Mouse (Mus musculus): ENCODE results near the gene Selplg. TPM values are rescaled to one million over a fixed set of nuclear protein-coding genes. Genes with fewer than 3 reads are reported as not detected.

The Selplg gene
- polyA plus RNA-seq, 2 experiments: 4.0 to 5.4 TPM

GRCm38 (mm10) chr5:113847636-113848035 is 15.2 kb upstream of the Selplg start:
- Histone ChIP-seq H3K4me2 (replicated peaks; ENCODE audit: low read depth, low read length, severe bottlenecking) (no peak overlapping the region), H3K9me3 (ENCODE audit: control insufficient read depth, low read length) (no peaks in the 10 kb centered on the region), H3K9ac (ENCODE audit: low read depth, low read length, severe bottlenecking) (no peak overlapping the region), H3K4me3 (replicated peaks; ENCODE audit: low read length) (no peak overlapping the region), H3K27ac (replicated peaks; ENCODE audit: low read depth, low read length) (no peak overlapping the region), H3K4me1 (ENCODE audit: control insufficient read depth, insufficient read depth, low read length) (no peaks in the 10 kb centered on the region), H3K36me3 (ENCODE audit: control insufficient read depth, insufficient read depth, low read length) (peaks cover 82% of the 10 kb centered on the region), H3K27me3 (ENCODE audit: control insufficient read depth, insufficient read depth, low read length) (no peaks in the 10 kb centered on the region)
- WGBS: 91% methylated on average over 9 of the region's 9 CpGs
- TF ChIP-seq POLR2A (IDR thresholded peaks at IDR 0.05; ENCODE audit: borderline replicate concordance, extremely low read depth, insufficient read depth, insufficient read length): no peak
- ATAC-seq (ENCODE audit: low FRiP score, low read depth): no peak
- DNase-seq (ENCODE audit: low spot score): no peak

GRCm38 (mm10) chr5:113846656-113847055 is 14.2 kb upstream of the Selplg start:
- no peak overlapping the region for H3K27ac ChIP-seq (replicated peaks; ENCODE audit: low read depth, low read length)
- peaks cover 80% of the 10 kb centered on the region for H3K36me3 ChIP-seq (ENCODE audit: control insufficient read depth, insufficient read depth, low read length)
- no peaks in the 10 kb centered on the region for H3K9me3 ChIP-seq (ENCODE audit: control insufficient read depth, low read length)
- ATAC-seq (ENCODE audit: low FRiP score, low read depth): no peak
- H3K4me2 ChIP-seq (replicated peaks; ENCODE audit: low read depth, low read length, severe bottlenecking): no peak overlapping the region
- H3K4me1 ChIP-seq (ENCODE audit: control insufficient read depth, insufficient read depth, low read length): no peaks in the 10 kb centered on the region
- H3K9ac ChIP-seq (ENCODE audit: low read depth, low read length, severe bottlenecking): no peak overlapping the region
- H3K27me3 ChIP-seq (ENCODE audit: control insufficient read depth, insufficient read depth, low read length): no peaks in the 10 kb centered on the region
- 91% methylated on average over 8 of the region's 8 CpGs for WGBS
- H3K4me3 ChIP-seq (replicated peaks; ENCODE audit: low read length): no peak overlapping the region
- no peak for TF ChIP-seq POLR2A (IDR thresholded peaks at IDR 0.05; ENCODE audit: borderline replicate concordance, extremely low read depth, insufficient read depth, insufficient read length)
- no peak for DNase-seq (ENCODE audit: low spot score)

GRCm38 (mm10) chr5:113845627-113846026 is 13.2 kb upstream of the Selplg start:
- no peak for ATAC-seq (ENCODE audit: low FRiP score, low read depth)
- WGBS: 90% methylated on average over 8 of the region's 8 CpGs
- Histone ChIP-seq H3K4me2 (replicated peaks; ENCODE audit: low read depth, low read length, severe bottlenecking) (no peak overlapping the region), H3K9ac (ENCODE audit: low read depth, low read length, severe bottlenecking) (no peak overlapping the region), H3K9me3 (ENCODE audit: control insufficient read depth, low read length) (no peaks in the 10 kb centered on the region), H3K36me3 (ENCODE audit: control insufficient read depth, insufficient read depth, low read length) (peaks cover 70% of the 10 kb centered on the region), H3K4me1 (ENCODE audit: control insufficient read depth, insufficient read depth, low read length) (no peaks in the 10 kb centered on the region), H3K27me3 (ENCODE audit: control insufficient read depth, insufficient read depth, low read length) (no peaks in the 10 kb centered on the region), H3K27ac (replicated peaks; ENCODE audit: low read depth, low read length) (no peak overlapping the region), H3K4me3 (replicated peaks; ENCODE audit: low read length) (no peak overlapping the region)
- no peak for DNase-seq (ENCODE audit: low spot score)
- TF ChIP-seq POLR2A (IDR thresholded peaks at IDR 0.05; ENCODE audit: borderline replicate concordance, extremely low read depth, insufficient read depth, insufficient read length): no peak

DNA sequence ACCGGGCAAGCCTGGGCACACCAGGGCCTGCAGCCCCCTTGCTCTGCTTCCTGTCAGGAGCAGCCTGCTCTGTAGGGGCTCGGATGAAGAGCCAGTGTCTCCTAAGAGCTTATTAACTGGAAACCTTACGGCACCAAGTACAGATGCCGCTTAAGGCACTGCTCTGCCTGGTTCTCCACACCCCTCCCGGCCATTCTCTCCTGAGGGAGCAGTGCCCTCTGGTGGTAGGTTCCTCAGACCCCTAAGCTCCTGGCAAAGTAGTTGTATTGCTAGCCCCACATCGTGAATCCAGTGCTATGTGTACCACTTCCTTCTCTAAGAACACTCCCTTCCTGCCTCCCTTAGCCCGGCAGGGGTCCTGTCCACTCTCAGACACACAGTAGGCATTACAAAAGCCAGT is 12.3 kb upstream of the Selplg start:
- no peak for ATAC-seq (ENCODE audit: low FRiP score, low read depth)

DNA sequence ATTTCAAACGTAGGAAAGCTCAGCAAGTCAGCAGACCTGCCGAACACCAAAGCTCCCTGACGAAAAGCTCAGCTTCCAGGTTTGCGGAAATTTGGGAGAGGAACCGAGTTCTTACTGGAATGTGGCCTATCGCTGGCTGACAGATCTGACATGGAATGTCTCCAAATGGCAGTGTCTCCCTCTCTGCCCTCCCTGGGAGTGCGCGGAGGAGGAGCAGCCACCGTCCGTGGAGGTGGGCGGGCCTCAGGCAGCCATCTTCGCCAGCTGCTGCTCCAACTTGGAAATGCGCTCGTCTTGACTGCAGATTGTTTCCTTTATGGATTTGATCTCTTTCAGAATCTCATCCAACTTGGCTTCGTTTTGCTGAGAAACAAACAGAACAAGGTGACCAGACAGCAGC is 11.7 kb upstream of the Selplg start:
- DNase-seq (ENCODE audit: low spot score): peak; percentile 23
- Histone ChIP-seq H3K4me1 (ENCODE audit: control insufficient read depth, insufficient read depth, low read length) (no peaks in the 10 kb centered on the region), H3K9ac (ENCODE audit: low read depth, low read length, severe bottlenecking) (0 out of 2 replicates have a peak overlapping the region, but pooled peaks have one; percentile 16), H3K9me3 (ENCODE audit: control insufficient read depth, low read length) (no peaks in the 10 kb centered on the region), H3K27me3 (ENCODE audit: control insufficient read depth, insufficient read depth, low read length) (no peaks in the 10 kb centered on the region), H3K4me3 (replicated peaks; ENCODE audit: low read length) (no peak overlapping the region), H3K4me2 (replicated peaks; ENCODE audit: low read depth, low read length, severe bottlenecking) (no peak overlapping the region), H3K27ac (replicated peaks; ENCODE audit: low read depth, low read length) (0 out of 2 replicates have a peak overlapping the region, but pooled peaks have one; percentile 43), H3K36me3 (ENCODE audit: control insufficient read depth, insufficient read depth, low read length) (peaks cover 55% of the 10 kb centered on the region)
- no peak for ATAC-seq (ENCODE audit: low FRiP score, low read depth)
- 71% methylated on average over 15 of the region's 15 CpGs for WGBS
- TF ChIP-seq POLR2A (IDR thresholded peaks at IDR 0.05; ENCODE audit: borderline replicate concordance, extremely low read depth, insufficient read depth, insufficient read length): no peak

More for the DNA sequence above, 12.3 kb upstream of the Selplg start:
- peaks cover 61% of the 10 kb centered on the region for H3K36me3 ChIP-seq (ENCODE audit: control insufficient read depth, insufficient read depth, low read length)
- H3K9ac ChIP-seq (ENCODE audit: low read depth, low read length, severe bottlenecking): 0 out of 2 replicates have a peak overlapping the region, but pooled peaks have one; percentile 16
- peak; percentile 58 for DNase-seq (ENCODE audit: low spot score)
- TF ChIP-seq POLR2A (IDR thresholded peaks at IDR 0.05; ENCODE audit: borderline replicate concordance, extremely low read depth, insufficient read depth, insufficient read length): no peak
- no peak overlapping the region for H3K4me3 ChIP-seq (replicated peaks; ENCODE audit: low read length)
- 46% methylated on average over 7 of the region's 7 CpGs for WGBS
- H3K4me2 ChIP-seq (replicated peaks; ENCODE audit: low read depth, low read length, severe bottlenecking): no peak overlapping the region
- no peaks in the 10 kb centered on the region for H3K27me3 ChIP-seq (ENCODE audit: control insufficient read depth, insufficient read depth, low read length)
- no peaks in the 10 kb centered on the region for H3K4me1 ChIP-seq (ENCODE audit: control insufficient read depth, insufficient read depth, low read length)
- H3K27ac ChIP-seq (replicated peaks; ENCODE audit: low read depth, low read length): 0 out of 2 replicates have a peak overlapping the region, but pooled peaks have one; percentile 43
- no peaks in the 10 kb centered on the region for H3K9me3 ChIP-seq (ENCODE audit: control insufficient read depth, low read length)

DNA sequence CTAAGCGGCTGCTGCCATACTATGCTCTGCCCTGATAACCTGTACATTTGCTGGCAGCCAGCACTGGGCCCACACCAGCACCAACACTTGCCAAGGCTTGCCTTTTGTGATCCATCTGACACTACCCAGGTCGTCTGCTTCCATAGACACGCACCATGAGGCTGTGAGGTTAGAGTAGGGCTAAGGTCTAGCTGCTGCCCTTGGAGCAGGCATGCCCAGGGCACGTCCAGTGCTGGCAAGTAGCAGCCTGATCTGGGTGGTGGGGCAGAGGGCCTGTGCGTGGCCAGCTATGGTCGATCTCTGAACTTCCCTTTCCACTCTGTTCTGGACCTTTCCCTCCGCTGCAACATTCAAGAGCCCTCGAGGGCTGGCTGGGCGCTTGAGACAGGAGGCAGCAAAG is 10.5 kb upstream of the Selplg start:
- TF ChIP-seq POLR2A (IDR thresholded peaks at IDR 0.05; ENCODE audit: borderline replicate concordance, extremely low read depth, insufficient read depth, insufficient read length): no peak
- Histone ChIP-seq H3K9ac (ENCODE audit: low read depth, low read length, severe bottlenecking) (no peak overlapping the region), H3K27ac (replicated peaks; ENCODE audit: low read depth, low read length) (no peak overlapping the region), H3K4me1 (ENCODE audit: control insufficient read depth, insufficient read depth, low read length) (no peaks in the 10 kb centered on the region), H3K27me3 (ENCODE audit: control insufficient read depth, insufficient read depth, low read length) (no peaks in the 10 kb centered on the region), H3K4me3 (replicated peaks; ENCODE audit: low read length) (no peak overlapping the region), H3K4me2 (replicated peaks; ENCODE audit: low read depth, low read length, severe bottlenecking) (no peak overlapping the region), H3K36me3 (ENCODE audit: control insufficient read depth, insufficient read depth, low read length) (peaks cover 48% of the 10 kb centered on the region), H3K9me3 (ENCODE audit: control insufficient read depth, low read length) (no peaks in the 10 kb centered on the region)
- ATAC-seq (ENCODE audit: low FRiP score, low read depth): no peak
- no peak for DNase-seq (ENCODE audit: low spot score)
- 83% methylated on average over 9 of the region's 9 CpGs for WGBS

Data from limb, embryonic 14.5 days (tissue).